Mouse (Mus musculus): ENCODE measurements around the gene Hs1bp3.

Gene Hs1bp3

DNA sequence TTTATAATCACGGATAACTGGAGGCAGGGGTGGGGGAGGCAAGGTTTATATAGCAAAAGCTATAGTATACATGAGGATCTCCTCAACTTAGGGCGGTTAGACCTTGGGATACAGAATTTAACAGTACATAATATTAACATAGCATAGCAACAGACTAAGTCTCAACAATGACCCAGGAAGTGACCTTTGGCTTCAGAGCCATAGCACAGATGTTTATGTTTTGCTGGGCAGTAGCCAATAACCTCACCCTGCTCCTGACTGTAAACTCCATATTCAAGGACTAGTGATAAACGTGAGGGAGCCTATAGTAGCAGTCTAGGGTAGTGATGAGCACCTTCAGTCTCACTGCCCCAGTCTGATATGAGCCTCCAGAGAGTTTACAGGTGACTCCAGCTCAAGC, 53.5 kb downstream of the Hs1bp3 start:
- no peak for DNase-seq

DNA sequence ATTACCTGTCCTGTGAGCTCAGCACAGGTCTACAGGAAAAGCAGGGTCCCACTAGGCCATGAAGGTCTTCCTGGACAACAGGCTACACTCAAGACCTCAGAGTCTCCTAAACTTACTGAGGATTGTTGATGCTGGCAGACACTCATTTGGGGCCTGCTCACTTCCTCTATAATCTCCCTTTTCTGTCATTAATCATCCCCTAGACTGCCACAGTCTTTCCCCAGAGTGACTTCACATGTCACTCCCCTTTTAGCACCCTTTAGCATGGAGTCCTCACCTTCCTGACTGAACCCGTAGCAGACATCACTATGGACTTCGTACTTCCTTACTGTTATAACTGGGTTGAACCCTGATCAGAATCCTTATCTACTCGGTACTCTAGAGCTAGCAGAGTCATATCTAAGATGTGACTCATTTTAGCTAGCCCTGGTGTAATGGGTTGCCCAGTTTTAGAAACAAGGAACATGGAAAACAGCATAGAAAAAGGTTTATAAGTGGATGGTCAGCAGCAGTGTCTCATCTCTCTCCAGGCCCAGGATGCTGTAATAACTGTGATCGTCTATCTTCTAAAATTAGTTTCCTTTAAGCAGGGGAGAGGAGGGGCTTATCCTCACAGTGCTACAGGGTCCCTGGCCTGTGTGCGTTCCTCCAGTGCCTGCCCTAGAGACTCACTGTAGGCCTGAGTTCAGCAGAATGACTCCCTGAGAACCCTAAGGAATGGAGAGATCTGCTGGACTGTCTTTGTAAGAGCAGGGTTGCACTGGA, 58.7 kb downstream of the Hs1bp3 start:
- no peak for DNase-seq

DNA sequence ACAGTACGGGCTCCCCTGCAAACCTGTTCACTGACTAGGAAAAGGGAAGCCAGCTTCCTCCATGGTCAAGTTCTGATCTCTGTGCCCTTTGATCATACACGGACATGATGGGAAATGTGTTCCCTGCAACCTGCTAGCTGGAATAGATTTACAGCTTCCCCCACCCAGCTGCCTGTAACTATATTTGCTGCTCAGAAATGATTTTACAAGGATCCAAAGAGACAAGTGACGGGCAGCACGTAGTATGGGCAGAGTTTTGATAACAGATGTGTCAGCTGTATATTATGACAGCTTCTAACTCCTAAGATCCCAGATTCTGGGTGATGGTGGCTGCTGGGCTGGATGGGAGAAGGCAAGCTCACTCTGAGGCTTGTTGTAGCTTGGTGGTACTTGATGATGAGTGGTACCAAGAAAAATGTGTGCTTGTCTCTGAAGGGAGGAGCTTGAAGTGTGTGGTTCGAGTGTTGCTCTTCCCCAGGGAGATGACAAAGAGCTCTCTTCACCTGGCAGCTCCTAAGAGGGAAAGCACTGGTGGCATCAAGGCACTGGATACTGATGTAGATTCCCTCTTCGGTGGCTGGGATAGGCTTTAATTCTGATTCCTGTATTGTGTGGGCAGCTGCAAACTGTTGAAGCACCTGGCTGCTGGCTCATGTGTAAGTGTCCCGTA, 59.4 kb downstream of the Hs1bp3 start:
- DNase-seq = no peak

DNA sequence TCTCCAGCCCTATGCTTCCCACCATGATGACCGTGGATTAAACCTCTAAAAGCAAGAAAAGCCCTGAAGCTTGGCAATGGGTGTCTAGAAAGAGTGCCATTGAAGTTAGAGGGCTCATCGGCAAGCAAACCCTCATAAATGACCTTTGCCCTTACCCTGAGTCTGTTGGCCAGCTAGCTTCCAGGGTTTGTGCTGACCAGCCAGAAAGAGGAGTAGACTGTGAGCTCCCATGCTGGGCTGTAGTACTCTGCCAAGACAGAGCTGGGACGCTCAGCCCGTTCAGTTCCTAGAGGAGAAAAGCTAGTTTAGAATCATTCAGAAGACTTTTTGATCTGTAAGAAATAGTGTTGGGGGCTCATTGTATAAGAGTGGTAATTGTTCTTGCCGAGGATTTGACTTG, 60.5 kb downstream of the Hs1bp3 start:
- no peak for DNase-seq

DNA sequence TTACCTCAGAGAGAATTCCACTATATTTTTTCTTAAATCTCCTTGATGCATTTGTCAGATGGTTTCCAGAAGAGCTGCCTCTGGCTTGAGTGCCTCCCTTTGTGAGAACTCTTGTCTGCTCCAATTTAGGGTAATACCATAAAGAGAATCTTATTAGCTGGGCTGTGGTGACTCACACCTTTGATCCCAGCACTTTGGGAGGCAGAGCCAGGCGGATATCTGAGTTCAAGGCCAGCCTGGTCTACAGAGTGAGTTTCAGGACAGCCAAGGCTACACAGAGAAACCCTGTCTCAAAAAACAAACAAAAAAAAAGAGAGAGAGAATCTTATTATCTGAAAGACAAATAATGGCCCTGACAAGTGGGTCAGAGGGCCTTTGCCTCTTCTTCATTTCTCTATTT, 63.9 kb downstream of the Hs1bp3 start:
- DNase-seq = no peak

DNA sequence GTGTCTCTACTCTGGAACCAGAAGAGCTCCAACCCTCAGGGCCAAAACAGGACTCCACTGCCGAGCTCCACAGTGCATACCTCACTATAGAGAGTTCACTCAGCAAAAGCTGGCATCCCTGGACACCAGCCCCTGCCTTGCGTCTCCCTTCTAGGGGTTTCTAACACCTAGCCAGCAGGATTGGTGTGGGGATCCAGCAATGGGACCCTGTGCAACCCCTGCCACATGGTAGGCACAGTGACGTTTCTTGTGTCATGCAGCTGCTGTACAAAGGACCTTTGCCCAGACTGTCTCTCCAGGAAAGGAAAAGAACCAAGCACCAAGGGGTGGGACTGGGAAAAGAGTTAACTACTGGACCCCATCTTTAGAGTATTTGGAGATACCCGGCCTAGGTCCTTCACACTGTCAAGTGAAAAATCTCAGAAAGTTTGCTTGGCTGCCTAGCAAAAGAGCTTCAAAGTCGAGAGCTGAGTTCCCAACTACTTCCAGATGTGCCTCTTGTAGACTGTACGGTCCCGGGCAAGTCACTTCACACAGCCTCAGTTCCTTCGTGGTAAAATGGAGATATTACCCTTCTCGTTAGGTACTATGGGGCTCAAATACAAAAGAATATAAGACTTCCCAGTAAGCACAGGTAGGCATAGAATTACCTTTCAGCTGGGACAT, 64.9 kb downstream of the Hs1bp3 start:
- no peak for DNase-seq

DNA sequence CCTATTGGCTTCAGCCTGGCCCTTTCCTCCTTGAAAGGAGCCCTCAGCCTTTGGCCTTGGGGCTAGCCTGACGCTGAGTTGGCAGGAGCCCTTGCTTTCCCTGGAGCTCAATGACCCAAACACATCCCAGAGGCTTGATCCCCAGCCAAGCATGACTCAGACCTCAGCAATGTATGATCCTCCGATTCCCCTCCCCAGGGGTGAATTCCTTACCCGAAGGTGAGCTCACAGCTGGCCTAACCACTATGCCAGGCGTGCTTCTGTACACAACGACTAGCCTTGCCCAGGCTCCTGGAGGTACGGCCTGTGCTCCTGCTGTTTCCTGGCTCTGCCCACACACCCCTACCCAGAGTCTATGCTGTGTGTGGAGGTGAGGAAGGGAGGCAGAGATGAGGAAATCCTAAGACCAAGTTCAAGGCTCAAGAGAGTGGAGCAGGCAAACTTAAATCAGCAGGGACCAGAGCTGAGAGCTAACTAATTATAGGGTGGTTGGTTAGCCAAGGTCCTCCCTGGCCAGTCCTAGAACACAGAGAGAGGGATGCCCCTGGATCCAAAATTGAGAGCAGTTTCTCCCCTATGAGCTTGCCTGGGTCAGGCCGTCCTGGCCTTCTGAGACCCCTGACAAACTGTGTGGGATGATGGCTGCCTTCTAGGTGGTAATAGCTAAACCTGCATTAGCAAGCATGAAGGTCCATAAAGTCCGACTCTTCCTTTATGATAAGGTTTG, 66.7 kb downstream of the Hs1bp3 start:
- DNase-seq = no peak

DNA sequence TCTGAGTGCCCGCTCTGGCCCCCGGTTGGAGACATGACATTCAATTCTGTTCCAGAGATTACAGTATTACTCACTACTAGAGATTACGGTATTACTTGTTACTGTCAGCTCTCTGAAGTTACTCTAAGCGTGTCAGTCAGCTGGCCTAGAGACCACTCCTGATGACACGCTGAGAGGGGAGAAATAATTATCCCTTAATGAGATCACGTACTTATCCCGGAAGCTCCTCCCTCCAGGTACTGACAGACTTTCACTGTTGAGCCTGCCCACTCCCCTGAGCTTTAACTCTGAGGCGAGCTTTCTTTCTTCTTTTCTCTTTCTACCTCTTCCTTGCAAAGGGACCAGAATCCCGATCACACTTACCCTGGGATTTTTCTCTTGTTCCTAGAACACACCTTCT, 67.7 kb downstream of the Hs1bp3 start:
- DNase-seq = no peak

DNA sequence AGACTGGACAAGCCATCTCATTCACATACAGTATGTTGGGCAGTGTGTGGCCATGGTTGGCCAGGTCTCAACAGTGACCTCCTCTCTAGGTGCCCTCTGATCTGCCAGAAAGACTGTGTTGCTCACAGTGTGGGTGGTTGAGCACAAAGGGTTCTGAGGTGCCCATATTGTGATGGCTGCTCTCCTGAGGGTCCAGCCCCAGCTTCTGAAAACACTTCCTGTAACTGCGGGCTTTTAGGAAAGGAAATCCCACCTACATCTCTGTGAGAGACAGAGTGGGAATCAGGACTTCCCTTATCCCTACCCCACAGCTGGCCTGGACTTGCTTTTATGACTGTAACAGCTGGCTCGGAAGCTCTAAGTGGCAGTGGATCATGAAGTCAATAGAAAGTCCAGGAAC, 68.7 kb downstream of the Hs1bp3 start:
- no peak for DNase-seq

DNA sequence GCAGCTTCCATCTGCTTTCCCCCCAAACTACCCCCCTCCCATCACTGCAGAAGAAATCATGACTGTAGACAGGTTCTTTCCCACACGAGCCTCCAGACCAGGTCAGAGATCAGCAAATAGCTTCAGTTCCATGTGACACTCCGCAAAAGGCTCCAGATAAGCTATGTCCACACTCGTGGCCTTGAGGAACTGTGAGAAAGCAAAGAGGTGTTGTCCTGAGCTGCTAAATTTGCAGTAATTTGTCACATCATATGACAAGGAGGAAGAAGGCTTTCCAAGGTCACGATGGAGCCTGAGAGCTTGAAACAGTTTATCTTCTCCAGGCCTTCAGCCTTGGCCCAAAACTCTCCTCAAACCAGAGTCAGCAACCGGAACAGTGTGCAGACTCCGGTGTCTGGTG, 70.6 kb downstream of the Hs1bp3 start:
- no peak for DNase-seq

DNA sequence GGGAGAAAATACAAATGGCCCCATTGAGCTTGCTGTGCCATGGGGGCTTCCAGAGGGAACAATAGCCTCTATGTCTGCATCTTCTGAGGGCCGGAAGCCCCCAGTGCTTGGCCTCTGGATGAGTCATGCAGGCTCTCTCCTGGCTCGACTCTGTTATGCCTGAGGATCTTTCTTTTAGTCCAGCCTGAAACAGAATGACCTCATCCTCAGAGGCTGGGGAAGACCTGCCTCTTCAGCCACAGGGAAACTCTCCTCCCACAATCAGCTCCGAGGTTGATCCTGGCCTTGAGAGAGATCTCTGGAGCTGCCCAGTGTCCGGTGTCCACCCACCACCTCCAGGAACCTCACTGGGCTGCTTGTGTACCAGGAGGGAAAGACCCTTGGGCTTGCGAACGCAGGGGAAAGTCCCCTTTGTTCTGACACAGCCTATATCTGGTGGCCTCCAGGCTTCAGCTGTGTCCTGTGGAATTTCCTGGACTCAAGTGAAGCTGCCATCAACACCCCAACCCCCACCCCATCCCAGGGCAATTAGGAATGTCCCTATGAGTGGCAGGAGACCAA, 73.3 kb downstream of the Hs1bp3 start:
- no peak for DNase-seq

DNA sequence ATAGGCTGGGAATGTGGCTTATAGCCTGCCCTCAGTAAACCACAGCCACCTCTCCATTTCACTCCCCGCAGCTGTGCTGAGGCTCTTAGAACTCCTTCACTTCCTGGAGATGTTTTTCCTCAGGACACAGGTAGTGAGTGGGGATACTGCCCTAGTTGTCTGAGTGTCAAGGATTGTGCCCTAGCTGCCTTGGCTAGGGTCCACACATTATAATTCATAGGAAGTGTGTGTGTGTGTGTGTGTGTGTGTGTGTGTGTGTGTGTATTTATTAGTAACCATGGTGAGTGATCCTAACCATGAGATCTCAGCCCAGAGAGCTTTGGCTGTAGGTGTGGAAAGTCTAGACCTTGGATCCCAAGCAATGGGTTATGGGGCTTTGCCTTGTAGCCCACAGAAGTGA, 74.0 kb downstream of the Hs1bp3 start:
- DNase-seq = no peak

DNA sequence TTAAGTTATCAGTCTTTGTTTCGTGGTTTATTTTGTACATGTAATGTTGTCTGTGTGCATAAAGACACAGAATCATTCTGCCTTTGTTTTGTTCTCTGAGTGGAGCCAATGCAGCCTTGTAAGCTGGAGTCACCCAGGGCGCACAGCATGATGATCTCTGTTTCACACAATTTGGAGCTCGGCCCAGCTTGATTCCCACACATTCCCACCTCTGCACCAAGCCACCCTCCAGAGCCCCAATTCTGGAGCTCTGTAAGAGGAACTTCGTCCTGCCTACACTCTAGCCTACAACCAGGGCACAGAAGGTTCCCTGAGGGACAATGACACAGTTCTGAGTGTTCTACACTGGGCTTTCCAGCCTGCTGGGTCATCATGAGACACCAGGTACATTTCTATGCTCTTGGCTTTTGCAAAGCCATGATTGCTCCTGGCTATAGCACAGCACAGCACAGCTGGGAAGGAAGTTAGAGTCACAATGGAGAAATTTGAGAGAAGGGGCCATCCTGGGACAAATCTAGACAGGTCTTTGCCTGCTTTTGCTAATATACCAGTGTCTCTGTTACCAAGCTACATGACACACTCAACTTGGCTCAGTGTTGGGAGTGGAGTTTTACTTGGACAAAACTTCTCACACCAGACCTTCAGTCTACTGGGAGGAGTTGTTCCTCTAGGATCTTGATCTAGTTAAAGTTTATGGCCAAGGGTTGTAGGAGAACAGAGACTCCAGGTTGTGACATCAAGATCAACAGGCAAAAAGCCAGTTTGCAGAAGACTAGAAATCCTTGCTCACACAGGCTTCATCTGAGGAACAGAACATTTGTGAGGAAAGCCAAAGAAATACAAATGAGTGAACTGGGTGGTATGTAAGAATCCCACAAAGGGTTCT, 75.5 kb downstream of the Hs1bp3 start:
- DNase-seq = no peak

DNA sequence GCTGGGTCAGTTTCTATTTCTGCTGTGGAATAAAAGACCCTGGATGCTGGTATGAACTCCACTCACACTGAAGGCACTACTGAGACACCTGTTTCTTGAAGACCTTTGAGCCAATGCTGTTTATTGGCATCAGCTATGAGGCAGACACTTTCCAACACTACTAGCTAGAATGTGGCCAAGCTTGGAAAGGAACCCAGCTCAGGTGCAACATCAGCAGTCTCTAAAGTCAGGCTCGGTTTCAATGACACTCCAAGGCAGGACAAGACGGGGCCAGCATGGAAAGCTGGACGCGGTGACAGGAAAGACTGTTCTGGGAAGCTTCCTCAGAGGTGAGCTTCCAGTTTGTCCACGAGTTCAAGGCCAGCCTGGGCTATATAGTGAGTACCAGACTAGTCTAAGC, 80.0 kb downstream of the Hs1bp3 start:
- no peak for DNase-seq
